Mouse (Mus musculus) lung, adult 2 months (tissue): ENCODE measurements around the gene Upf1. TPM values are rescaled to one million over a fixed set of nuclear protein-coding genes. Genes with fewer than 3 reads are reported as not detected.

ENCODE experiments used
- DNase-seq: peaks from one replicate; pipeline ENCODE4 v3.0.0; 2022
- H3K4me1 ChIP-seq: fragments of 200-500 bp; 2 replicates; pipeline ENCODE4 v1.6.1; 2011; ENCODE audit warnings: low read length; ENCODE audit not compliant: control insufficient read depth, insufficient read depth
- H3K4me3 ChIP-seq: fragments of 200-500 bp; replicated peaks from 2 replicates; pipeline ENCODE3; 2011; ENCODE audit warnings: low read depth, mild to moderate bottlenecking, control low read depth, low read length; ENCODE audit errors: extremely low read depth
- CTCF ChIP-seq: fragments of 200-500 bp; IDR thresholded peaks from 2 replicates; pipeline ENCODE4 v1.5.1; 2011; ENCODE audit warnings: mild to moderate bottlenecking, low read length, control low read depth; ENCODE audit not compliant: insufficient read depth
- POLR2A ChIP-seq: fragments of 200-500 bp; IDR thresholded peaks from 2 replicates; pipeline ENCODE4 v1.6.1; 2011; ENCODE audit warnings: low read depth, mild to moderate bottlenecking, control low read depth, low read length, borderline replicate concordance; ENCODE audit errors: extremely low read depth
- WGBS: fragments of 180-500 bp; shearing (Covaris S2); methylation state at CpG from one replicate; pipeline ENCODE4 v1.1.7; 2018; 5-methylcytosine and 5-hydroxymethylcytosine counted together
- polyA plus RNA-seq: library from polyadenylated mRNA; depleted of rRNA; stranded (reverse); fragments of >200 nt; gene quantifications from 2 replicates; pipeline ENCODE4 v1.2.3, GENCODE M21; 2012

Upf1 gene
- polyA plus RNA-seq, 1 experiment = 35.8 TPM

DNA sequence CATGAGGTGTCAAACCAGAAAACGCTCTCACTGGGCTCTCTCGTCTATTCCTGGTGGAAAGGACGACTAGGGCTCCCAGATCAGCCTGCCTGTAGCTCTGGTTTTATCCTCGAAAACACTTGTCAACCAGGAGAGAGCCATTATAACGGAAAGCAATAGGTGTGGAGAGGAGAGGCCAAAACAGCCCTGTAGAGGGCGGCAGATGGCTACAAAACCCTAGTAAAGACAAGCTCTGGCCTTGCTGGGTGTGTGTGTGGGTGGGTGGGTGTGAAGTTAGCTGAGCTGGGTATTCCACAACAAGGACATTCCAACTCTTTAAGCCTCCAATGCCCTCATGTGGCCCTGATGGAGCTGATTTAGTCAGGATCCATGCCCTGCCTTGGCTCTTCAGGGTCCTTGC, 9.4 kb downstream of the Upf1 start:
- Histone ChIP-seq H3K4me3 (no peak overlapping the region), H3K4me1 (peaks cover 9% of the 10 kb centered on the region)
- WGBS = 64% methylated on average over 6 of the region's 6 CpGs
- TF ChIP-seq CTCF = peak; percentile 36; the same call in 1 of the 2 replicates
- TF ChIP-seq POLR2A = no peak
- no peak for DNase-seq

DNA sequence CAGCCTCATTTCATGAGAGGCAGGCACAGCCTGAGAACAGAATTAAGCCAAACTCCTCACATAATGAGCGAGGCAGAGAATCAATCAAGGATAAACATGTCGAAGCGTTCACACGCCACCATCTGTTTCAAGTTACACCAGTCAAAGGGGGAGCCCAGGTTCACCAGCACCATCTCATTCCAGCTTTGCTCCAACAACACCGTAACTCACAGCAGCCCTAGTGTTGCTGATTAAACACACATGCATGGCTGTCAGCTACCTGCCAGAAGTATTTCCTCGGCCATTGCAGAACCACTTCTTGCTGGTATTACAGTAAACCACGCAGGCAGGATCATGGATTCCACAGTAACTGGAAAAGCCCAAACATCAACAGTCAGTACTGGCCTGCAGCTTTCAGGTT, 10.0 kb downstream of the Upf1 start:
- WGBS = 78% methylated on average over 7 of the region's 7 CpGs
- DNase-seq = no peak
- Histone ChIP-seq H3K4me1 (peaks cover 5% of the 10 kb centered on the region), H3K4me3 (no peak overlapping the region)
- no peak for TF ChIP-seq POLR2A
- TF ChIP-seq CTCF = no peak

DNA sequence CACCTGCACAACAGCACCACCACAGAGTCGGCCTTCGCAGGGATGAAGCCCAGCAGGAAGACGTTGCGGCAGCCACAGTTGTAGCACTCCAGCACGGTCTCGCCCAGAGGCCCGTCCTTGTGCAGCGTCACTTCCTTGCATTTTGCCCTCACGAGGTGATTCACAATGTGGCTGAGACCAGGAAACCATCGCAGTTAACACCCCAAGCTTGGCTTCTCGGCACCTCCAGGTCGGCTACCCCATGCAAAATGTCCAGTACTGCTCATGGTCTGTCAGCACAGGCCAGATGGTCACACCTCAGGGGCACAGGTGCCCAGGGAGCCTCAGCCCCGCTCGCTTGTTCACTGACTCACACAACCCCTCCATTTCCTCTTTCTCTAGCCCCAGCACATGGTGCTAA, 11.1 kb downstream of the Upf1 start:
- TF ChIP-seq POLR2A (no peak), CTCF (no peak)
- Histone ChIP-seq H3K4me1 (no peaks in the 10 kb centered on the region), H3K4me3 (no peak overlapping the region)
- no peak for DNase-seq
- 74% methylated on average over 14 of the region's 14 CpGs for WGBS

DNA sequence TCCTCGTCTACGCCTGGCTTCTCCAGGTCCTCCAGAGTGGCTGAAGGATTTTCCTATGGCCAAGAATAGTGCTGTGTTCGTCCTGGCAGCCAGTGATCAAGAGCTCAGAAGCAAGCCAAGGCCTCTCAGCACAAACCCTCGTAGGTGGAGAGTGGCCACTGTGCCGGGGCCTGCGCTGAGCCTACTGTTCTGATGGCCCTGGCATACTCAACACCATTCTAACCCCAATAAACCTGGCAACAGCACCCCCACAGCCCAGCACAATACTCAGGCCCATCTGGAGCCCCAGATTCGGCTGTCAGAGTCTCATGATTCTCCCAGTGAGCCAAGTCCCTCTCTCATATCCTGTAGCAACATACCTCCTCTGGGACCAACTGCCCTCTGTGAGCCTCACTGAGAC, 12.4 kb downstream of the Upf1 start:
- no peak for TF ChIP-seq CTCF
- TF ChIP-seq POLR2A = no peak
- DNase-seq = no peak
- 88% methylated on average over 7 of the region's 7 CpGs for WGBS

DNA sequence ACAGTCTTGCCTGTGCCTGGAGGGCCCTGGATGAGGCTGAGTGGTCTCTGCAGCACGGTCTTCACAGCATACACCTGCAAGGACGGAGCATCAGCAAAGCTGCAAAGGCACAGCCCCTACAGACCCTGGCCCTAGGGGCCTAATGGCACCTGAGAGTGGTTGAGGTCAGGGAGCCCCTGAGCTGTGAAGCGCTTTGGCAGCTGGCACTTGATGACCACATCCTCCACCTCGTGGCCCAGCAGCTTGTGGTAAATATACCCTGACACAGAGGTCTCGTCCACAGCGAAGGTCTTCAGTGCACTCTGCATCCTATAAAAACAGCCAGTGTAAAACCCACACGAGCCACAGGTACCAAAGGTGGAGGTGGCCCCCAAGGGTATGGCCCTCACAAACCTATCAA, 14.1 kb downstream of the Upf1 start:
- TF ChIP-seq POLR2A = no peak
- no peak for TF ChIP-seq CTCF
- H3K4me3 ChIP-seq = no peak overlapping the region
- 87% methylated on average over 7 of the region's 7 CpGs for WGBS
- H3K4me1 ChIP-seq = no peaks in the 10 kb centered on the region
- DNase-seq = no peak

More for the DNA sequence above, 12.4 kb downstream of the Upf1 start:
- Histone ChIP-seq H3K4me3 (no peak overlapping the region), H3K4me1 (no peaks in the 10 kb centered on the region)

DNA sequence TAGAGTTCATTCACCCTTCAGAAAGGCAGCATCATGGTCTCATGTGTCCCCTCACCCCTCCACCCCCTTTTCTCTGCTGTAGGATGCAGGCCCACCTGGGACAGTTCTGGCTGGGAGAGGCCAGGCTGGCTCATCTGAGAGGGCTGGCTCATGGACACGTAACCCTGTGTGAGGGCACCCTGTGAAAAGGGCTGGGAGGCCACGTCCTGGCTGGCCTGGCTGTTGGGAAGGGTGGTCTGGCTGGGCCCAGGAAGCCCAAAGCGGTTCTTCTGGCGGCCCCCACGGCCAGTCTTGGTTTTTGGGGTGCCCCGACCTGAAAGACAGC, 20.2 kb downstream of the Upf1 start:
- Histone ChIP-seq H3K4me1 (no peaks in the 10 kb centered on the region), H3K4me3 (no peak overlapping the region)
- WGBS = 93% methylated on average over 6 of the region's 6 CpGs
- no peak for DNase-seq
- TF ChIP-seq POLR2A = no peak
- TF ChIP-seq CTCF = no peak

DNA sequence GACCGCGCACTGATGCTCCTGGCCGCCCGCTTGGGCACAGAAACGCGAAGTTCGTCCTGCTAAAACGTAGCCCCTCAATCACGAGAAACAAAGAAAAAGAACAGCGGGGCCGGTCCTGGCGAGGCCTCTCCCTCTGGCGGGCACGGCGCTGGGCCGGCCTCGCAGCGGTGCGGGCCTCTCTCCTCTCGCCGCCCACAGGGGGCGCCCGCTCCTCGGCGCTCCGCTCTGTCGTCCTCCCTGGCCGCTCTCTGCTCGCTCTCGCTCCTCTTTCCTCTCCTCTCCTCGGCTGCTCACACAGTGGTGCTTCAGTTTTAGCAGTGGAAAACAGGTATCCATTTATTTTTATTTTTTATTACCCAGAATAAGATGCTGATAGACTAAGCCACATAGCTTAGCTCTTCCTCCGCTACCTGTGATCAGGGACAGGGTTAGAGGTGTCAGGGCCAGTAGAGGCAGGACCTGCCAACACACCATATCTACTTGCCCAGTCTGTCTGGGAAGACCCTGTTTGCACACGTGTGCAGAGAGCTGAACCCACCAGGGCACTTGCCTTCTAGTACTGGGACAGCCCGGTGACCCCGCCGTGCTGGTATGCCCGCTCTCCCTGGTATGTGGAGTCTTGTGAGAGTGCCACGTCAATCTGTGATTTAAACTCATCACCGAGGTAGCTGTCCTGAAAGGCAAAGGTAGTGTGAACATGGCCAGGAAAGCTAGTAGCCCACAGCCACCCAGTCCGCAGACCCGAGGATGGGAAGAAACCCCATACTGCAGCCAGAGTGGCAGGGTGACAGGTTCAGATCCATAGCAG, 20.8 kb downstream of the Upf1 start:
- peak; percentile 70 for DNase-seq
- TF ChIP-seq CTCF (peak; percentile 43; the same call in 1 of the 2 replicates), POLR2A (no peak)
- Histone ChIP-seq H3K4me1 (no peaks in the 10 kb centered on the region), H3K4me3 (no peak overlapping the region)
- WGBS = 44% methylated on average over 41 of the region's 41 CpGs

DNA sequence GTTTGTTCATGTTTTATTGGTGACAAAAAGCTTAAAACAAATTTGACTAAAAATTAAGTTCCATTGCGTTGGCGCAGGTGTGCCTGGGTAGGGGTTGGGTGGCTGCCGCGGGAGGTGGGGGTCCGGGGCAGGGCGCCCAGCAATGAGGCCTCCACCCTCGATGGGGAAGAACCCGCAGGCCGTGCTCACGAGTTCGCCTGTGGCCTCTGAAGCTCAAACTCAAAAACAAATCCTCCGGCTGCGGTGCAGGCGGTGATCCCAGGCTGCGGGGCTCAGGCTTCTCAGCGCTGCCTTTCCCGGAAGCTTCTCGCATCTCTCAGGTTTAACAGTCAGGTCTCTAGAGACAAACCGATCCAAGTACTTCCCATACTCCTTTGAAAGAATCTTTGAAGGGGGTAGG, 21.6 kb downstream of the Upf1 start:
- 90% methylated on average over 19 of the region's 19 CpGs for WGBS
- TF ChIP-seq CTCF = no peak
- no peak for TF ChIP-seq POLR2A
- DNase-seq = no peak
- Histone ChIP-seq H3K4me1 (no peaks in the 10 kb centered on the region), H3K4me3 (no peak overlapping the region)

DNA sequence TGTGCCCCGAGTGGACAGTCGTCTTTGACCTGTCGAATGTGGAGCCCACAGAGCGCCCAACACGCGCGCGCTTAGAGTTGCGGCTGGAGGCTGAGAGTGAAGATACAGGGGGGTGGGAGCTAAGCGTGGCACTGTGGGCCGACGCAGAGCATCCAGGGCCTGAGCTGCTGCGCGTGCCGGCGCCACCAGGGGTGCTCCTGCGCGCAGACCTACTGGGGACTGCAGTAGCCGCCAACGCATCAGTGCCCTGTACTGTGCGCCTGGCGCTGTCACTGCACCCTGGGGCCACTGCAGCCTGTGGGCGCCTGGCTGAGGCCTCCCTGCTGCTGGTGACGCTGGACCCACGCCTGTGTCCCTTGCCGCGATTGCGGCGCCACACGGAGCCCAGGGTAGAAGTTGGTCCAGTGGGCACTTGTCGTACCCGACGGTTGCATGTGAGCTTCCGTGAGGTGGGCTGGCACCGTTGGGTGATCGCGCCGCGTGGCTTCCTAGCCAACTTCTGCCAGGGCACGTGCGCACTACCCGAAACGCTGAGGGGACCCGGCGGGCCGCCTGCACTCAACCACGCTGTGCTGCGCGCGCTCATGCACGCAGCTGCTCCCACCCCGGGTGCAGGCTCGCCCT, 22.2 kb downstream of the Upf1 start:
- DNase-seq = no peak
- no peak overlapping the region for H3K4me3 ChIP-seq
- H3K4me1 ChIP-seq = no peaks in the 10 kb centered on the region
- 59% methylated on average over 53 of the region's 53 CpGs for WGBS
- TF ChIP-seq CTCF = no peak
- TF ChIP-seq POLR2A = no peak

DNA sequence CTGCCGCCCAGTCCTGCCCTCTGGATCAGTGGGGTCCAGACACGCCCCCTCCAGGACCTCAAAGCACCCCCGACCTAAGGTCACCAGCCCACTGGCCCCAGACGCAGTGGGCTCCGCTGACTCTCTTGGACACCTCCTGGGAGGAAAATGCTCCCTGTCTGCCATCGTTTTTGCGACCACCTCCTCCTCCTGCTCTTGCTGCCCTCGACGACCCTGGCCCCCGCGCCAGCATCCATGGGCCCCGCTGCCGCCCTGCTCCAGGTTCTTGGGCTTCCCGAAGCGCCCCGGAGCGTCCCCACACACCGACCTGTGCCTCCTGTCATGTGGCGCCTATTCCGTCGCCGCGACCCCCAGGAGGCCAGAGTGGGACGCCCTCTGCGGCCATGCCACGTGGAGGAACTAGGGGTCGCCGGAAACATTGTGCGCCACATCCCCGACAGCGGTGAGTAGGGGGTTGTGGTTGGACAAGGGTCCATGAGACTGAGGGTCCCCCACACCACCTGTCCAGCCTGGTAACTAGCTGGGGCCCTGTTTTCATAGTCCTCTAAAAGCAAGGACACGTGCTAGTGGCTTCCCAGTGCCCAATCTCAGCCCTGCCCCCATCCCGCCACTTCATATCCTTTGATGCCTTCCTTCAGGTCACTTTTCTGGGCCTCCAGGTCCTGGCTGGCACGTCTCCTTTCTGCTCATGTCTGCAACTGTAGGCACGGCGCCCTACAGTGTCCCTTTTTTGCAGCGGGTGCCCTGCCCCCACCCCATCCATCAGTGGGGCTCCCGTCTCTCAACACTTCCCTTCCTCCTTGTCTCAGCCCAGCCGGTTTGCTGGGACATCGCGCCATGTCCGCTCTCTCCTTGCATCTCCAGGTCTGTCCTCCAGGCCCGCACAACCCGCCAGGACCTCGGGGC, 23.0 kb downstream of the Upf1 start:
- H3K4me1 ChIP-seq = no peaks in the 10 kb centered on the region
- no peak for TF ChIP-seq POLR2A
- no peak for TF ChIP-seq CTCF
- 24% methylated on average over 45 of the region's 45 CpGs for WGBS
- H3K4me3 ChIP-seq = no peak overlapping the region
- no peak for DNase-seq
